Mouse (Mus musculus): ENCODE results near the gene Tln2.

DNA sequence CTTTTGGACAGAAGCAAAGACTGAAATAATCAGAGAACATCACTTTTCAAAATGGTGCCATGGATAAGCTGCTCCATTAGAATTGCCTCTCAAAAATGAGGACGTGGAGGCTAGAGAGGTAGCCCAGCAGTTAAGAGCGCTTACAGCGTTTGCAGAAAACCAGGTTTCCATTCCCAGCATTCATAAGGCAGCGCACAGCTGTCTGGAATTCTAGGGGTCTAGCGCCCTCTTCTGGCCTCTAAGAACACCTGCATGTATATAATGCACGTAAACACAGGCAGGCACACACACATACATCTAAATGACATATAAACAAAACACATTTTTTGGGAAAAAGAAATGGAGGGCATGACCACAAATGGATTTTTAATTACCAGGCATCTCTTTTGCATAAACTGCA is 385.7 kb downstream of the Tln2 start:
- TF ChIP-seq CTCF (IDR thresholded peaks at IDR 0.05; ENCODE audit: extremely low read depth, insufficient read depth, insufficient read length, insufficient replicate concordance): no peak
- no peak for TF ChIP-seq POLR2A (IDR thresholded peaks at IDR 0.05; ENCODE audit: low read depth, low read length)

Measured in spleen, adult 2 months (tissue).